ENCODE assay signal across 8 mouse cellular contexts in the genomic region with DNA sequence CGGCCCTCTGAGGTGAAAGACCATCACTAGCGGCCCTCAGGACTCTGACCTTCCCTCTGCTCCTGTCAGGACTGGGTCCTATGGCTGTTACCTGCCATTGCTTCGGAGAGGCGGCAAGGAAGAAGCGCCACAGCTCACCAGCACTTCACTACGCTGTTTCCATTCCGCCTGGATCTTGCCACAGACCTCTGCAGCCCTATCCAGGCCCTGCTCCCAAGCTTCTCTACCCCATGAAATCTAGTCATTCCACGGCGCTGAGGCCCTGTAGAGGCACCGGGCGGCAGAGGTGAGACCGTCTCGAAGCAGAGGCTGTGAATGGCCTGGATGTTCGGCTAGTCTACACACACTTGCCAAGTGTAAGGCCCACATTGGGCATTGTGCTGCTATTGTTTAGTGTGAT. TPM values are rescaled to one million over a fixed set of nuclear protein-coding genes. Genes with fewer than 3 reads are reported as not detected.
DNase-seq lines count a peak whose midpoint lies in the region; ATAC-seq and TF ChIP-seq lines count a peak whose summit lies in the region.

No protein-coding gene starts in this region.

- H3K4me3 ChIP-seq in heart, embryonic 10.5 days = peak overlapping the region; percentile 77; the same call in 1 of the 2 replicates
- H3K4me3 ChIP-seq in testis, adult 2 months (ENCODE audit: control insufficient read depth, low read depth, low read length) = peak overlapping the region; percentile 98
- no peak overlapping the region for H3K4me3 ChIP-seq in limb, embryonic 11.5 days (ENCODE audit: low read depth, low read length)
- peak overlapping the region; percentile 79; the same call in 1 of the 2 replicates for H3K4me3 ChIP-seq in stomach, embryonic 15.5 days (replicated peaks)

- H3K27me3 ChIP-seq in heart, embryonic 10.5 days (ENCODE audit: insufficient read depth, poor library complexity, severe bottlenecking) = peaks cover 24% of the 10 kb centered on the region; the same call in 1 of the 2 replicates
- no peaks in the 10 kb centered on the region for H3K27me3 ChIP-seq in testis, adult 2 months (ENCODE audit: control insufficient read depth, insufficient read depth, low read length)
- H3K27me3 ChIP-seq in limb, embryonic 11.5 days (ENCODE audit: control insufficient read depth, insufficient read depth, low read length) = no peaks in the 10 kb centered on the region
- H3K27me3 ChIP-seq in stomach, embryonic 15.5 days (replicated peaks) = no peaks in the 10 kb centered on the region

- no peaks in the 10 kb centered on the region for H3K36me3 ChIP-seq in heart, embryonic 10.5 days
- no peaks in the 10 kb centered on the region; the same call in 1 of the 2 replicates for H3K36me3 ChIP-seq in testis, adult 2 months (ENCODE audit: control insufficient read depth, insufficient read depth, low read length)
- H3K36me3 ChIP-seq in limb, embryonic 11.5 days (ENCODE audit: control insufficient read depth, insufficient read depth, low read length) = no peaks in the 10 kb centered on the region
- no peaks in the 10 kb centered on the region for H3K36me3 ChIP-seq in stomach, embryonic 15.5 days

- intact Hi-C loops in heart, postnatal 36 days (cut with DNase I) = loop anchor here (5.0 kb wide), 2 partner anchors 79 to 1079 kb away; partner anchors contain the start of genes Megf8 and Zfp94

- DNase-seq in heart, embryonic 10.5 days (ENCODE audit: low spot score) = peak; percentile 75
- DNase-seq in heart, postnatal 36 days = no peak
- no peak for DNase-seq in testis, postnatal 10 days (ENCODE audit: low spot score)
- no peak for DNase-seq in limb, embryonic 11.5 days (ENCODE audit: low spot score)
- no peak for DNase-seq in urinary bladder, postnatal 14 days (ENCODE audit: low spot score)
- no peak for DNase-seq in layer of hippocampus, adult 9-11 months

- TF ChIP-seq CTCF in testis, adult 2 months (IDR thresholded peaks at IDR 0.05; ENCODE audit: control insufficient read depth, insufficient read depth, insufficient replicate concordance, low read depth, low read length) = no peak

- H3K4me1 ChIP-seq in heart, embryonic 10.5 days = peaks cover 18% of the 10 kb centered on the region
- H3K4me1 ChIP-seq in testis, adult 2 months (ENCODE audit: control insufficient read depth, insufficient read depth, low read length) = peaks cover 5% of the 10 kb centered on the region
- peaks cover 9% of the 10 kb centered on the region; the same call in 1 of the 2 replicates for H3K4me1 ChIP-seq in limb, embryonic 11.5 days (ENCODE audit: control insufficient read depth, insufficient read depth, low read length)
- peaks cover 19% of the 10 kb centered on the region for H3K4me1 ChIP-seq in stomach, embryonic 15.5 days

- peak overlapping the region; percentile 4; the same call in 1 of the 2 replicates for H3K4me2 ChIP-seq in limb, embryonic 11.5 days (ENCODE audit: low read depth, severe bottlenecking)
- peak overlapping the region; percentile 80; the same call in 1 of the 2 replicates for H3K4me2 ChIP-seq in stomach, embryonic 15.5 days

- 85% methylated on average over 14 of the region's 14 CpGs for WGBS in heart, embryonic 10.5 days
- WGBS in limb, embryonic 11.5 days = 87% methylated on average over 14 of the region's 14 CpGs
- 87% methylated on average over 14 of the region's 14 CpGs for WGBS in stomach, embryonic 15.5 days

- TF ChIP-seq POLR2A in testis, adult 2 months (IDR thresholded peaks at IDR 0.05; ENCODE audit: control insufficient read depth, low read depth, low read length) = peak; percentile 48; the same call in 1 of the 2 replicates

- peak overlapping the region; percentile 79; the same call in 1 of the 2 replicates for H3K27ac ChIP-seq in heart, embryonic 10.5 days
- peak overlapping the region; percentile 96 for H3K27ac ChIP-seq in testis, adult 2 months (ENCODE audit: control insufficient read depth, insufficient read depth, low read depth, low read length)
- H3K27ac ChIP-seq in limb, embryonic 11.5 days (replicated peaks; ENCODE audit: low read depth, low read length) = no peak overlapping the region; the same call in 1 of the 2 replicates
- peak overlapping the region; percentile 37; the same call in 1 of the 2 replicates for H3K27ac ChIP-seq in stomach, embryonic 15.5 days

- no peak overlapping the region for H3K9ac ChIP-seq in limb, embryonic 11.5 days (ENCODE audit: low read length)
- no peak overlapping the region for H3K9ac ChIP-seq in stomach, embryonic 15.5 days

- no peaks in the 10 kb centered on the region for H3K9me3 ChIP-seq in heart, embryonic 10.5 days
- no peaks in the 10 kb centered on the region for H3K9me3 ChIP-seq in limb, embryonic 11.5 days (ENCODE audit: control insufficient read depth, low read length)
- H3K9me3 ChIP-seq in stomach, embryonic 15.5 days = no peaks in the 10 kb centered on the region

- ATAC-seq in limb, embryonic 11.5 days (ENCODE audit: insufficient number of reproducible peaks, low FRiP score, low TSS enrichment, low read depth) = no peak
- ATAC-seq in stomach, embryonic 15.5 days (ENCODE audit: insufficient read depth, low FRiP score, low read depth) = no peak

RNA-seq across cellular contexts. Expression of gene Lipe, which starts 1.9 kb away (rescaled TPM):
- 3.3 and 4.7 TPM in 2 replicates for polyA plus RNA-seq in heart, embryonic 10.5 days (2016; fragmentation: Nextera tagmentation; extraction: Ambion mirVana)
- 10 to 100 TPM; 53.3 to 57.8 TPM for total RNA-seq in heart, postnatal 36 days (2021)
- 250 and 254 TPM in 2 replicates for polyA plus RNA-seq in testis, adult 2 months (2012; rRNA removed)
- 4.2 and 4.5 TPM in 2 replicates for polyA plus RNA-seq in limb, embryonic 11.5 days (2014; fragmentation: Nextera tagmentation; extraction: Ambion mirVana)
- 8.3 and 8.4 TPM in 2 replicates for polyA plus RNA-seq in stomach, embryonic 15.5 days (2015; fragmentation: Nextera tagmentation; extraction: Ambion mirVana)

RNA-seq across cellular contexts. Expression of gene Cxcl17, which starts 16.1 kb away (rescaled TPM):
- 0.32 and 0.36 TPM in 2 replicates for polyA plus RNA-seq in heart, embryonic 10.5 days (2016; fragmentation: Nextera tagmentation; extraction: Ambion mirVana)
- total RNA-seq in heart, postnatal 36 days (2021) = not detected
- polyA plus RNA-seq in testis, adult 2 months (2012; rRNA removed) = not detected in 2 replicates
- 0.33 and 0.44 TPM in 2 replicates for polyA plus RNA-seq in limb, embryonic 11.5 days (2014; fragmentation: Nextera tagmentation; extraction: Ambion mirVana)
- 0.36 and 0.42 TPM in 2 replicates for polyA plus RNA-seq in stomach, embryonic 15.5 days (2015; fragmentation: Nextera tagmentation; extraction: Ambion mirVana)

RNA-seq across cellular contexts. Expression of gene Cnfn, which starts 27.1 kb away (rescaled TPM):
- polyA plus RNA-seq in heart, embryonic 10.5 days (2016; fragmentation: Nextera tagmentation; extraction: Ambion mirVana) = not detected in 2 replicates
- total RNA-seq in heart, postnatal 36 days (2021) = not detected
- 0.26 TPM in 1 of 2 replicates, not detected in the other for polyA plus RNA-seq in testis, adult 2 months (2012; rRNA removed)
- polyA plus RNA-seq in limb, embryonic 11.5 days (2014; fragmentation: Nextera tagmentation; extraction: Ambion mirVana) = not detected in 2 replicates
- 107 and 419 TPM in 2 replicates for polyA plus RNA-seq in stomach, embryonic 15.5 days (2015; fragmentation: Nextera tagmentation; extraction: Ambion mirVana)

Comparison
In these comparisons a context has a peak if more than half of its experiments do, and no peak if none do; other contexts are left out.
1. RNA of gene Lipe, which starts 1.9 kb away (polyA plus RNA-seq): 250 to 254 TPM in testis, adult 2 months; 8.3 to 8.4 TPM in stomach, embryonic 15.5 days, 3.3 to 4.7 TPM in heart, embryonic 10.5 days and 4.2 to 4.5 TPM in limb, embryonic 11.5 days; every median in the first group is over 10 times any median in the second.
2. RNA of gene Cnfn, which starts 27.1 kb away (polyA plus RNA-seq): 107 to 419 TPM in stomach, embryonic 15.5 days; 0.26 TPM in testis, adult 2 months, not detected in heart, embryonic 10.5 days and not detected in limb, embryonic 11.5 days; every median in the first group is over 10 times any median in the second.